Mouse (Mus musculus) kidney, adult 2 months (tissue): ENCODE measurements at regions not wholly inside any gene's neighbourhood (a gene's known extent, or its start where the extent isn't known, plus 50 kb on each side); places are given as distances from the start of the nearest gene placed in this dataset.

Experiments used
- CTCF ChIP-seq: fragments of 200-500 bp; conservative IDR thresholded peaks from 2 replicates; pipeline ENCODE4 v1.5.1; 2011; ENCODE audit warnings: low read depth, mild to moderate bottlenecking, control low read depth, low read length, moderate library complexity, mixed read lengths; ENCODE audit not compliant: insufficient read depth, insufficient read length
- POLR2A ChIP-seq: fragments of 200-500 bp; IDR thresholded peaks from one replicate; pipeline ENCODE4 v1.6.1; 2011; ENCODE audit warnings: low read depth, low read length, control low read depth

DNA sequence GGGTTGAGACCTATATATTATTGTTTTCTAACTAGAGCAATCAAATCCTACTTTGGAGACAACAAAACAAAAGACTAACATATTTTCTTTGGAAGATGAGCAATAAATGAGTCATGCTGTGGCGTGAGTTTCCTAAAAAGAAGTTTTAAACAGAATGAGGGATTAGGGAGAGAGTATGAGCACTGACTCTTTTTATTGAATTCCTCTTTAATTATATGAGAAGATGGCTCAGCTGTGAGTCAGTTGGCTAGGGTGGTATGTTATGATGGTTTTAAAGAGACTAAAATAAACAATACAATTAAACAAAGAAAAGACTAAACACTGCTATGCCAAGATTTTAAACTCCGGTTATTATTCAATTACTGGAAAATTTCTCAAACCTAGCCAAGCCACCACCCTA, 1357.6 kb downstream of the Zfp704 start:
- TF ChIP-seq POLR2A (no peak), CTCF (no peak)
